Mouse (Mus musculus) neural tube, embryonic 12.5 days (tissue): ENCODE results near the gene Dnttip2. TPM values are rescaled to one million over a fixed set of nuclear protein-coding genes. Genes with fewer than 3 reads are reported as not detected.

Experiments
- ATAC-seq: fragments of 200-750 bp; cut with Nextera tagmentation; 2 replicates; pipeline ENCODE4 v1.8.0; 2017; ENCODE audit warnings: low read depth, mild to moderate bottlenecking, moderate TSS enrichment, moderate library complexity; ENCODE audit not compliant: low FRiP score
- H3K27ac ChIP-seq: fragments of 300-500 bp; sonication (generic); 2 replicates; pipeline ENCODE4 v1.5.1; 2016
- H3K27me3 ChIP-seq: fragments of 300-500 bp; sonication (generic); replicated peaks from 2 replicates; pipeline ENCODE4 v1.6.1; 2016; ENCODE audit warnings: mild to moderate bottlenecking
- H3K36me3 ChIP-seq: fragments of 300-500 bp; sonication (generic); 2 replicates; pipeline ENCODE4 v1.6.1; 2016; ENCODE audit warnings: mild to moderate bottlenecking
- H3K4me1 ChIP-seq: fragments of 300-500 bp; sonication (generic); 2 replicates; pipeline ENCODE4 v1.6.1; 2016
- H3K4me2 ChIP-seq: fragments of 300-500 bp; sonication (generic); replicated peaks from 2 replicates; pipeline ENCODE4 v1.6.1; 2016; ENCODE audit warnings: mild to moderate bottlenecking
- H3K4me3 ChIP-seq: fragments of 300-500 bp; sonication (generic); 2 replicates; pipeline ENCODE4 v1.5.1; 2016
- H3K9ac ChIP-seq: fragments of 300-500 bp; sonication (generic); 2 replicates; pipeline ENCODE4 v1.6.1; 2016; ENCODE audit warnings: mild to moderate bottlenecking
- H3K9me3 ChIP-seq: fragments of 300-500 bp; sonication (generic); 2 replicates; pipeline ENCODE4 v1.6.1; 2016; ENCODE audit warnings: mild to moderate bottlenecking
- WGBS: fragments of 180-500 bp; shearing (Covaris S2); methylation state at CpG from one replicate; pipeline ENCODE4 v1.1.7; 2016; 5-methylcytosine and 5-hydroxymethylcytosine counted together
- polyA plus RNA-seq: library from polyadenylated mRNA; unstranded; fragments of >200 nt; fragmentation: Nextera tagmentation; extraction: Ambion mirVana; gene quantifications from 2 replicates; pipeline ENCODE4 v1.2.1, GENCODE M21; 2016

Gene Dnttip2
- polyA plus RNA-seq, 1 experiment from 2014 or later, result 72.8 TPM

DNA sequence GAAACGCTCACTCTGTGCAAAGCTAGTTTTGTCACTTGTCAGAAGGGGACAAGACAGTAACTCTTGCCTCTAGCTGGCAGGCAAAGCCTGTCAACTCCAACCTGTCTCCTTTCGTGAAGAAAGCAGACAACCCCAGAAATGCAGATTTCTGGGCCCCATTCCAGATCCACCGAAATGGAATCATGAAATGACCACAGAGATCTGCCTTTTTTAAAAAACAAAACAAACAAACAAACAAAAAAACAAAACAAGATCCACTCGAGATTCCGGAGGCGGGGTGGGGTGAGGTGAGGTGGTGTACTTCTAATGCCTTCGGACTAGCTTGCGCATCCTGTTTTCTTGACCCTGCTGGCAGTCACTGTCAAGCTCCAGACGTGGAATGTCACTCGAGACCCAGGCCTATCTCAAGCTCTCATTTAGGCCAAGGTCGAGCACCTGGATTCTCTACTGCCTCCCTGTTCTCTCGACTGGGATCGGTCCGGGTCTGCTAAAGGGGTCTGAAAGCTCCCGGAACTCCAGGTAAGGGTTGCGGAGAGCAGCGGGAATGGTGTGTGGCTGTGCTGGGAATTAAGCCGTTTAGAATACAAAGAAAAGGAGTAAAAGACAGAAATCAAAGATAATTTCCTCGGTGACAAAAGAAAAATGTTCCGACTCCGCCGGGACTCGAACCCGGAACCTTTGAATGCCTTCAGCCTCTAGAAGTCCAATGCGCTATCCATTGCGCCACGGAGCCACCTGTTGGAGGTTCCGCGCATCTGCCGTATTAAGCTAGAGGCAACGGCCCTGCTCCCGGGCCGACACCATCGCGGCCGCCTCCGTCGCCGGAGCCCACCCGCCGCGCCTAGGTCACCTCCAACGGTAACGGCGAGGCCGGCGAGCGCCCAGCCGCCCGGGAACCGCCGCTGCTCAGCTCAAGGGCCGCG lies 18.4 kb downstream of the Dnttip2 start:
- Histone ChIP-seq H3K4me1 (peaks cover 32% of the 10 kb centered on the region), H3K9me3 (no peaks in the 10 kb centered on the region), H3K27ac (peak overlapping the region; percentile 99), H3K36me3 (no peaks in the 10 kb centered on the region), H3K9ac (peak overlapping the region; percentile 91), H3K4me2 (peak overlapping the region; percentile 75), H3K27me3 (no peaks in the 10 kb centered on the region), H3K4me3 (peak overlapping the region; percentile 82)
- ATAC-seq, result peak; percentile 30
- WGBS, result 7% methylated on average over 54 of the region's 54 CpGs

GRCm38 (mm10) chr3:122293223-122293953 lies 19.2 kb downstream of the Dnttip2 start:
- peak overlapping the region; percentile 91 for H3K9ac ChIP-seq
- H3K36me3 ChIP-seq, result no peaks in the 10 kb centered on the region
- no peaks in the 10 kb centered on the region for H3K27me3 ChIP-seq
- no peaks in the 10 kb centered on the region for H3K9me3 ChIP-seq
- H3K27ac ChIP-seq, result peak overlapping the region; percentile 99
- H3K4me3 ChIP-seq, result peak overlapping the region; percentile 82
- peak; percentile 63 for ATAC-seq
- WGBS, result under 1% methylated on average over 105 of the region's 105 CpGs
- H3K4me1 ChIP-seq, result peaks cover 32% of the 10 kb centered on the region
- peak overlapping the region; percentile 75 for H3K4me2 ChIP-seq

DNA sequence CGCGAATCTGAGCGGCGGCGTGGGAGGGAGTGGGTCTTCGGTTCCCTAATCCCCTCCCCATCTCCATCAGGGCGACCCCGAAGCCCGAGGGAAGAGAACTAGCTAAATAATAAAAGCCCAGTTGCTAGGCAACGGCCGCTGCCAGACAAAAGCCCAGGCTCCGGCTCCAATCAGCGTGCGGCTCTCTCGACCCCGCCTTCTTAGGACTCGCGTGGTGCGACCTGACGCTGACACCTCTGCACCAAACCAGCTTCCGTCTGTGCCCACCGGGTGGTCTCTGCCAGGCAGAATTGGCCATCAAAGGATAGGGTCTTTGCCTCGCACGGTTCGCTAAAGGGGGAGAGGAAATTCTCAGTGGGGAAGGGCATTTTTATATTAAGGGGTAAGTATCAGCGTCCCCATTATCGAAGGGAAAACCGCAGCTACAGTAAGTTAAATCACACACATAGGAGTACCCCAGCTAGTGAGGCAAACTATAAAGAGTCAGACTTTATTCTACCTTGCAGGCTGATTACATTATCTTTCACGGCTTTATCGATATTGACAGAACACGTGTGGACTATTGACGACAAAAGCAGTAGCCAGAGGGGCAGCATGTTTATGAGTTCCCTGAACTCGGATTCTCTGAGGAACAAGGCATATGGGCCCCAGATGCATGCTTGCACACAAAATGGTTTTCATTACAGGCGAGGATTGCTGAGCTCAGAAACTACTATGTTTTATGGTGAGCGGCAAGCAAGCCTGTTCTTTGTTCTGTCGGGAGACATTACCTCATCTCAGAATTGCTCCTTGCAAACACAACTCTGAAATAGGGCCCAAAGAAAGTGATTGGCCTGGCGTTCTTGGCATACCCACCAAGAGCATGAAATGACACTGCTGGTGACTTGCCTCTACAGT lies 20.0 kb downstream of the Dnttip2 start, which contains the start of gene Bcar3:
TSS of gene Bcar3 (plus strand) at position 183 of the 897 bp plus-strand sequence.
- H3K27ac ChIP-seq, result peak within 1 kb of the TSS; percentile 99
- H3K27me3 ChIP-seq, result no peaks in the 10 kb centered on the region
- no peaks in the 10 kb centered on the region for H3K9me3 ChIP-seq
- H3K4me1 ChIP-seq, result peaks cover 36% of the 10 kb centered on the region
- peak within 1 kb of the TSS; percentile 91 for H3K9ac ChIP-seq
- 2% methylated on average over 37 of the region's 37 CpGs for WGBS
- H3K36me3 ChIP-seq, result no peaks in the 10 kb centered on the region
- peak; percentile 89 for ATAC-seq
- H3K4me2 ChIP-seq, result peak within 1 kb of the TSS; percentile 75
- peak within 1 kb of the TSS; percentile 82 for H3K4me3 ChIP-seq

- 0 out of 2 replicates have a peak overlapping the region, but pooled peaks have one; percentile 17 for H3K27ac ChIP-seq
These were observed 21.3 kb downstream of the Dnttip2 start for GRCm38 (mm10) chr3:122295511-122295910.

DNA sequence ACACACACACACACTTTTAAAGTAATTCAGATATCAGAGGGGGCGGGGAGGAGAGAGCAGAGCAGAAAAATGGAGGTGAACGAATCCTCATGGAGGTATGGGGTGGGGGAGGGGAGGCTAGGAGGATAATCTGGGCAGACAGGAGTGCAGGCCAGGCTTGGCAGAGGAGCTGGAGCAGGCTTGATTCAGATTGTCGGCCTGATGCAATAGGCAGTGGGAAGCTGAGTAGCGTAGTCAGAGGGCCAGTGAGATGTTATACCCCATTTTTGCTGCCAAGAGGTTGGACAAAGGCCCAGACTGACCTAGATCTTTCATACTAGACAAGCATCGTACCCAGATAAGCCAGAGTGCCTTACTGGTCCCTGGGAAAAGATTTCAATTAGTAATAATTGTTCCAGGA lies 22.8 kb downstream of the Dnttip2 start:
- no peak for ATAC-seq
- H3K4me3 ChIP-seq, result no peak overlapping the region
- H3K9ac ChIP-seq, result no peak overlapping the region
- H3K9me3 ChIP-seq, result no peaks in the 10 kb centered on the region
- WGBS, result 66% methylated on average over 5 of the region's 5 CpGs
- H3K27me3 ChIP-seq, result no peaks in the 10 kb centered on the region
- peaks cover 25% of the 10 kb centered on the region for H3K4me1 ChIP-seq
- H3K27ac ChIP-seq, result no peak overlapping the region
- no peaks in the 10 kb centered on the region for H3K36me3 ChIP-seq
- no peak overlapping the region for H3K4me2 ChIP-seq

More at GRCm38 (mm10) chr3:122295511-122295910, 21.3 kb downstream of the Dnttip2 start:
- ATAC-seq, result no peak
- H3K9ac ChIP-seq, result no peak overlapping the region
- H3K4me2 ChIP-seq, result no peak overlapping the region
- H3K27me3 ChIP-seq, result no peaks in the 10 kb centered on the region
- 14% methylated on average over 5 of the region's 5 CpGs for WGBS
- no peaks in the 10 kb centered on the region for H3K36me3 ChIP-seq
- H3K4me1 ChIP-seq, result peaks cover 36% of the 10 kb centered on the region
- H3K9me3 ChIP-seq, result no peaks in the 10 kb centered on the region
- H3K4me3 ChIP-seq, result no peak overlapping the region

DNA sequence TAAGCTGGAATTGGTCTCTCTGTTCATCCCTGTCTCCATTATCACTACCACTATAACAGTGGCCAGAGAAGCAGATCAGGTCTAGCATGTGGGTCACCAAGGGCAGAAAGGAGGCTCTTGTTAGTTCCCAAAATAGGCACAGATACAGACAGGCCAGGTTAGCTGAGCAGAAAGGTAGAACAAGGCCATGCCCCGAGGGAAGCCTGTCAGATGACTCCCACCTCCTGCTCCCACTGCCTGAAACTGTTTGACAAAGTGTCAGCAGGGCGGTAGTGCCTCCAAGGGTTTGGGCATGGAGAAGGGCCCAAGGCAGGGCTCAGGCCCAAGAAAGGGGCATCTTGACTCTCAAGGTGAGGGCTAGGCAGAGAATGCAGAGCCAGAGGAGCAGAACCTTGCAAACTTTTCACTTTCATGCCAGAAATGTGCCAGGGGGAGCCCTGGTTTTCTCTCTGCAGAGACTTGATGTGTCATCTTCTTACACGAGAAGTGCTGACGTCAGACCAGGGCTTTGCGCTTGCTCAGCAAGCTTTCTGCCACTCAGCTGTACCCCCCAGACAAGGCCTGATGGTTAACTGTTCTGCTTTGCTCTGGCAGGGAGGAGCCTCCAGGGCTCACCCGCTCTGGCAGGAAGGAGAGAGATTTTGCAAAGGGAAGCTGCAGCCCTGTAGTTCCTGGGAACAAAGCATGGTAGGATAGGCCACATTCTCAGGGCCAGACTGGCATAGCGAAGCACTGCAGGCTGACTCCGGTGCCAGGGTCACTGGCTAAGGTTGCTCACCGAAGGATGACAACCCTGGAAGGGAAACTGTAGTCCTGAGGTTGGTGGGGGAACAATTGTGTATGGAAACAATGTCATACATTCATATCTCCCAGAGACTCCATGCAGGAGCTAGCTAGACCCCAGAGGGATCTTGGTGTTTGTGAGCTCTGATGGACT lies 27.1 kb downstream of the Dnttip2 start:
- H3K9me3 ChIP-seq, result no peaks in the 10 kb centered on the region
- no peaks in the 10 kb centered on the region for H3K27me3 ChIP-seq
- no peak overlapping the region for H3K4me2 ChIP-seq
- no peak overlapping the region for H3K9ac ChIP-seq
- WGBS, result 72% methylated on average over 9 of the region's 9 CpGs
- H3K27ac ChIP-seq, result no peak overlapping the region
- 0 out of 2 replicates have a peak, but pooled peaks cover 4% of the 10 kb centered on the region for H3K4me1 ChIP-seq
- no peaks in the 10 kb centered on the region for H3K36me3 ChIP-seq
- H3K4me3 ChIP-seq, result no peak overlapping the region
- ATAC-seq, result no peak

DNA sequence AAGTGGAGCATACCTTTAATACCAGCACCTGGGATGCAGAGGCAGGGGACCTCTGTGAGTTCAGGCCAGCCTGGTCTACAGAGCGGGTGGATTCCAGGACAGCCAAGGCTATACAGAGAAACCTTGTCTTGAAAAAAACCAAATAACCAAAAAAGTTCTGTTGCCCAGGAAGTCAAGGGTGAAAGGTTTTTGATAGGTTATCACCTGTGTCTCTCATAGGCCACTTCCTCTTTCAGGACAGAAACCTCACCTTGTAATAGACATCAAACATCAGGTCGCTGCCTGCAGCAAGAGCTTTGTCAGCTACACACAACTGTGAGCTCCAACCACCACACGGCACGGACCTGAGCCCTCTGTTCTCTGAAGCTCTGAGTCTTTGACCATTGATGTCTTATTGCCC lies 30.4 kb downstream of the Dnttip2 start:
- Histone ChIP-seq H3K4me1 (no peaks in the 10 kb centered on the region), H3K27me3 (no peaks in the 10 kb centered on the region), H3K9me3 (no peaks in the 10 kb centered on the region), H3K4me2 (no peak overlapping the region), H3K27ac (no peak overlapping the region), H3K4me3 (no peak overlapping the region), H3K36me3 (no peaks in the 10 kb centered on the region), H3K9ac (no peak overlapping the region)
- 85% methylated on average over 4 of the region's 4 CpGs for WGBS
- no peak for ATAC-seq

GRCm38 (mm10) chr3:122307894-122308671 lies 33.9 kb downstream of the Dnttip2 start:
- Histone ChIP-seq H3K36me3 (no peaks in the 10 kb centered on the region), H3K4me2 (no peak overlapping the region), H3K9me3 (no peaks in the 10 kb centered on the region), H3K9ac (no peak overlapping the region), H3K27me3 (no peaks in the 10 kb centered on the region), H3K4me3 (no peak overlapping the region), H3K27ac (no peak overlapping the region), H3K4me1 (no peaks in the 10 kb centered on the region)
- 71% methylated on average over 4 of the region's 4 CpGs for WGBS
- no peak for ATAC-seq

DNA sequence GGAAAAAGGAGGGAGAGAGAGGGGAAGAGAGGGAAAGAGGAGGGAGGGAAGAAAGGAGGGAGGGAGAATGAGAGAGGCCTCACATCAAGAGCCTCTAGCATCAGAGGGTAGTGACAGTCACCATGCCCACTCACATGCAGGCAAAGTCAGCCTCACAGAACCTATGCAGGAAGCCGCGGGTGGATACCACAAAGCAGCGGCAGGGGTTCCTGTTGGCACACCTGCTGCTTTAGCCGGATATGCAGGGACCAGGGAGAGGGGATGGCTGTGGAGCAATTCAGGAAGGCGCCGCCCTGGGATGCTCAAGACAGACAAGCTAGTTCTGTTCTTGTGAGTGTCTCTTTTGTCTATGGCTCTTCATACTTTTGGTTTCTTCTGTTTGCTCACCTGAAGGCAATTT lies 34.8 kb downstream of the Dnttip2 start:
- ATAC-seq, result no peak
- Histone ChIP-seq H3K36me3 (no peaks in the 10 kb centered on the region), H3K4me1 (no peaks in the 10 kb centered on the region), H3K9me3 (no peaks in the 10 kb centered on the region), H3K4me2 (no peak overlapping the region), H3K4me3 (no peak overlapping the region), H3K27me3 (no peaks in the 10 kb centered on the region), H3K9ac (no peak overlapping the region), H3K27ac (no peak overlapping the region)
- 39% methylated on average over 6 of the region's 6 CpGs for WGBS

- H3K9ac ChIP-seq, result no peak overlapping the region
- no peaks in the 10 kb centered on the region for H3K9me3 ChIP-seq
- H3K27me3 ChIP-seq, result no peaks in the 10 kb centered on the region
- peaks cover 10% of the 10 kb centered on the region for H3K4me1 ChIP-seq
- 27% methylated on average over 2 of the region's 2 CpGs for WGBS
- no peaks in the 10 kb centered on the region for H3K36me3 ChIP-seq
- H3K4me2 ChIP-seq, result no peak overlapping the region
- no peak overlapping the region for H3K4me3 ChIP-seq
- ATAC-seq, result peak; percentile 54; the same call in 1 of the 2 replicates
- no peak overlapping the region for H3K27ac ChIP-seq
These were observed 37.9 kb downstream of the Dnttip2 start for GRCm38 (mm10) chr3:122312078-122312477.
